Mouse (Mus musculus) limb, embryonic 13.5 days (tissue): ENCODE measurements around the gene Lrp10. TPM values are rescaled to one million over a fixed set of nuclear protein-coding genes. Genes with fewer than 3 reads are reported as not detected.

Experiments
- ATAC-seq: fragments of 200-750 bp; cut with Nextera tagmentation; 2 replicates; pipeline ENCODE4 v1.8.0; 2017; ENCODE audit warnings: low read depth, moderate number of reproducible peaks, moderate TSS enrichment; ENCODE audit not compliant: low FRiP score
- H3K27ac ChIP-seq: fragments of 300-500 bp; sonication (generic); 2 replicates; pipeline ENCODE4 v1.5.1; 2015; ENCODE audit warnings: inconsistent platforms, mild to moderate bottlenecking, moderate library complexity
- H3K27me3 ChIP-seq: fragments of 300-500 bp; sonication (generic); 2 replicates; pipeline ENCODE4 v1.6.1; 2015; ENCODE audit warnings: mild to moderate bottlenecking, inconsistent platforms
- H3K36me3 ChIP-seq: fragments of 300-500 bp; sonication (generic); 2 replicates; pipeline ENCODE4 v1.6.1; 2015; ENCODE audit warnings: inconsistent platforms, mild to moderate bottlenecking, moderate library complexity
- H3K4me1 ChIP-seq: fragments of 300-500 bp; sonication (generic); 2 replicates; pipeline ENCODE4 v1.6.1; 2015; ENCODE audit warnings: inconsistent platforms
- H3K4me2 ChIP-seq: fragments of 300-500 bp; sonication (generic); replicated peaks from 2 replicates; pipeline ENCODE4 v1.6.1; 2015; ENCODE audit warnings: inconsistent platforms, mild to moderate bottlenecking, moderate library complexity
- H3K4me3 ChIP-seq: fragments of 300-500 bp; sonication (generic); 2 replicates; pipeline ENCODE4 v1.5.1; 2015; ENCODE audit warnings: moderate library complexity, mild to moderate bottlenecking, inconsistent platforms
- H3K9ac ChIP-seq: fragments of 300-500 bp; sonication (generic); 2 replicates; pipeline ENCODE4 v1.6.1; 2015; ENCODE audit warnings: mild to moderate bottlenecking, inconsistent platforms
- H3K9me3 ChIP-seq: fragments of 300-500 bp; sonication (generic); 2 replicates; pipeline ENCODE4 v1.6.1; 2016; ENCODE audit warnings: inconsistent platforms
- WGBS: fragments of 180-500 bp; shearing (Covaris S2); methylation state at CpG from one replicate; pipeline ENCODE4 v1.1.7; 2015; 5-methylcytosine and 5-hydroxymethylcytosine counted together
- polyA plus RNA-seq: library from polyadenylated mRNA; unstranded; fragments of >200 nt; fragmentation: Nextera tagmentation; extraction: Ambion mirVana; gene quantifications from 2 replicates; pipeline ENCODE4 v1.2.1, GENCODE M21; 2015

The Lrp10 gene
- polyA plus RNA-seq, 1 experiment from 2014 or later = 34.4 TPM

- Histone ChIP-seq H3K4me3 (no peak overlapping the region), H3K4me2 (no peak overlapping the region), H3K9me3 (no peaks in the 10 kb centered on the region), H3K27me3 (peaks cover under 1% of the 10 kb centered on the region; the same call in 1 of the 2 replicates), H3K9ac (no peak overlapping the region), H3K36me3 (no peaks in the 10 kb centered on the region), H3K27ac (no peak overlapping the region), H3K4me1 (no peaks in the 10 kb centered on the region)
- 89% methylated on average over 7 of the region's 7 CpGs for WGBS
- ATAC-seq = no peak
Measured at GRCm38 (mm10) chr14:54485899-54486298, 22.0 kb downstream of the Lrp10 start.

GRCm38 (mm10) chr14:54487732-54488131 lies 23.8 kb downstream of the Lrp10 start:
- Histone ChIP-seq H3K36me3 (no peaks in the 10 kb centered on the region), H3K4me3 (no peak overlapping the region), H3K9ac (no peak overlapping the region), H3K4me1 (no peaks in the 10 kb centered on the region), H3K27me3 (no peaks in the 10 kb centered on the region), H3K9me3 (no peaks in the 10 kb centered on the region), H3K27ac (no peak overlapping the region), H3K4me2 (no peak overlapping the region)
- ATAC-seq = no peak
- WGBS = 73% methylated on average over 2 of the region's 2 CpGs

- H3K27ac ChIP-seq = no peak overlapping the region
- no peak overlapping the region for H3K4me2 ChIP-seq
- H3K9me3 ChIP-seq = no peaks in the 10 kb centered on the region
- H3K9ac ChIP-seq = no peak overlapping the region
- no peaks in the 10 kb centered on the region for H3K4me1 ChIP-seq
- no peaks in the 10 kb centered on the region for H3K36me3 ChIP-seq
- H3K4me3 ChIP-seq = no peak overlapping the region
- H3K27me3 ChIP-seq = no peaks in the 10 kb centered on the region
- no peak for ATAC-seq
Measured at GRCm38 (mm10) chr14:54488350-54488749, 24.4 kb downstream of the Lrp10 start.

- no peaks in the 10 kb centered on the region for H3K36me3 ChIP-seq
- no peaks in the 10 kb centered on the region for H3K27me3 ChIP-seq
- H3K9me3 ChIP-seq = no peaks in the 10 kb centered on the region
- no peak overlapping the region for H3K4me2 ChIP-seq
- ATAC-seq = no peak
- no peak overlapping the region for H3K4me3 ChIP-seq
- 66% methylated on average over 18 of the region's 18 CpGs for whole genome bisulfite sequencing
- H3K4me1 ChIP-seq = no peaks in the 10 kb centered on the region
- no peak overlapping the region for H3K27ac ChIP-seq
- no peak overlapping the region for H3K9ac ChIP-seq
Measured at GRCm38 (mm10) chr14:54492345-54493131, 28.6 kb downstream of the Lrp10 start.

GRCm38 (mm10) chr14:54493236-54493635 lies 29.3 kb downstream of the Lrp10 start:
- no peaks in the 10 kb centered on the region for H3K27me3 ChIP-seq
- no peaks in the 10 kb centered on the region for H3K4me1 ChIP-seq
- no peak for ATAC-seq
- H3K9ac ChIP-seq = no peak overlapping the region
- WGBS = 96% methylated on average over 5 of the region's 5 CpGs
- no peaks in the 10 kb centered on the region for H3K9me3 ChIP-seq
- H3K36me3 ChIP-seq = no peaks in the 10 kb centered on the region
- H3K4me2 ChIP-seq = no peak overlapping the region
- no peak overlapping the region for H3K4me3 ChIP-seq
- H3K27ac ChIP-seq = no peak overlapping the region

- ATAC-seq = no peak
- WGBS = 0% methylated on average over 3 of the region's 3 CpGs
- Histone ChIP-seq H3K27ac (no peak overlapping the region), H3K27me3 (no peaks in the 10 kb centered on the region), H3K9me3 (no peaks in the 10 kb centered on the region), H3K36me3 (no peaks in the 10 kb centered on the region), H3K4me2 (no peak overlapping the region), H3K4me3 (no peak overlapping the region), H3K9ac (no peak overlapping the region), H3K4me1 (no peaks in the 10 kb centered on the region)
Measured at GRCm38 (mm10) chr14:54494234-54494633, 30.3 kb downstream of the Lrp10 start.

- no peak for ATAC-seq
- H3K27ac ChIP-seq = no peak overlapping the region
- H3K36me3 ChIP-seq = no peaks in the 10 kb centered on the region
- no peaks in the 10 kb centered on the region for H3K27me3 ChIP-seq
- H3K4me3 ChIP-seq = no peak overlapping the region
- H3K9ac ChIP-seq = no peak overlapping the region
- 87% methylated on average over 14 of the region's 14 CpGs for WGBS
- H3K9me3 ChIP-seq = no peaks in the 10 kb centered on the region
- H3K4me1 ChIP-seq = no peaks in the 10 kb centered on the region
- no peak overlapping the region for H3K4me2 ChIP-seq
Measured at GRCm38 (mm10) chr14:54496706-54497105, 32.8 kb downstream of the Lrp10 start.

GRCm38 (mm10) chr14:54499330-54499729 lies 35.4 kb downstream of the Lrp10 start:
- Histone ChIP-seq H3K4me2 (no peak overlapping the region), H3K9ac (no peak overlapping the region), H3K36me3 (no peaks in the 10 kb centered on the region), H3K27me3 (no peaks in the 10 kb centered on the region), H3K4me3 (no peak overlapping the region), H3K4me1 (no peaks in the 10 kb centered on the region), H3K27ac (no peak overlapping the region), H3K9me3 (0 out of 2 replicates have a peak, but pooled peaks cover under 1% of the 10 kb centered on the region)
- WGBS = 85% methylated on average over 2 of the region's 2 CpGs
- ATAC-seq = no peak

- Histone ChIP-seq H3K4me1 (no peaks in the 10 kb centered on the region), H3K9ac (no peak overlapping the region), H3K4me2 (no peak overlapping the region), H3K27me3 (no peaks in the 10 kb centered on the region), H3K4me3 (no peak overlapping the region), H3K9me3 (0 out of 2 replicates have a peak, but pooled peaks cover 3% of the 10 kb centered on the region), H3K27ac (no peak overlapping the region), H3K36me3 (peaks cover 7% of the 10 kb centered on the region; the same call in 1 of the 2 replicates)
- ATAC-seq = no peak
- 65% methylated on average over 2 of the region's 2 CpGs for WGBS
Measured at GRCm38 (mm10) chr14:54501365-54501764, 37.4 kb downstream of the Lrp10 start.

GRCm38 (mm10) chr14:54503092-54503491 lies 39.2 kb downstream of the Lrp10 start:
- Histone ChIP-seq H3K4me2 (no peak overlapping the region), H3K27ac (no peak overlapping the region), H3K9ac (no peak overlapping the region), H3K9me3 (0 out of 2 replicates have a peak, but pooled peaks cover 3% of the 10 kb centered on the region), H3K4me1 (no peaks in the 10 kb centered on the region), H3K27me3 (no peaks in the 10 kb centered on the region), H3K4me3 (no peak overlapping the region), H3K36me3 (peaks cover 24% of the 10 kb centered on the region)
- WGBS = 76% methylated on average over 2 of the region's 2 CpGs
- ATAC-seq = no peak

GRCm38 (mm10) chr14:54509774-54510173 lies 45.8 kb downstream of the Lrp10 start:
- no peak overlapping the region for H3K4me3 ChIP-seq

GRCm38 (mm10) chr14:54516710-54517310 lies 52.9 kb downstream of the Lrp10 start:
- peak overlapping the region; percentile 83 for H3K4me2 ChIP-seq
- ATAC-seq = peak; percentile 66
- peak overlapping the region; percentile 67 for H3K27ac ChIP-seq
- H3K4me3 ChIP-seq = peak overlapping the region; percentile 60
- peaks cover 13% of the 10 kb centered on the region for H3K4me1 ChIP-seq
- peaks cover 37% of the 10 kb centered on the region for H3K36me3 ChIP-seq
- 6% methylated on average over 17 of the region's 17 CpGs for WGBS
- no peaks in the 10 kb centered on the region for H3K27me3 ChIP-seq
- H3K9ac ChIP-seq = peak overlapping the region; percentile 81
- peaks cover 8% of the 10 kb centered on the region; the same call in 1 of the 2 replicates for H3K9me3 ChIP-seq

More at GRCm38 (mm10) chr14:54509774-54510173, 45.8 kb downstream of the Lrp10 start:
- Histone ChIP-seq H3K4me1 (no peaks in the 10 kb centered on the region), H3K27ac (no peak overlapping the region), H3K9me3 (peaks cover 8% of the 10 kb centered on the region; the same call in 1 of the 2 replicates), H3K36me3 (peaks cover 91% of the 10 kb centered on the region), H3K9ac (no peak overlapping the region), H3K27me3 (no peaks in the 10 kb centered on the region), H3K4me2 (no peak overlapping the region)
- 93% methylated on average over 9 of the region's 9 CpGs for WGBS
- no peak for ATAC-seq
